Mouse (Mus musculus): ENCODE measurements at regions not wholly inside any gene's neighbourhood (a gene's known extent, or its start where the extent isn't known, plus 50 kb on each side); places are given as distances from the start of the nearest gene placed in this dataset.
"Not testable (repeated sequence)": the region's sequence is repeated elsewhere in the genome, so short reads cannot be mapped to it uniquely, and the experiment has no call there.

- not testable (repeated sequence) for ATAC-seq (ENCODE audit: low FRiP score); H3K27ac ChIP-seq
- 59% methylated on average over 1 of the region's 1 CpGs for WGBS
Observed at GRCm38 (mm10) chr17:93067850-93068249, 131.0 kb upstream of the Adcyap1 start.

GRCm38 (mm10) chr17:93068489-93068888 is 130.3 kb upstream of the Adcyap1 start:
- 51% methylated on average over 4 of the region's 4 CpGs for WGBS
- H3K4me2 ChIP-seq, result no peak overlapping the region
- no peaks in the 10 kb centered on the region for H3K4me1 ChIP-seq (replicated peaks)
- no peaks in the 10 kb centered on the region for H3K27me3 ChIP-seq
- H3K36me3 ChIP-seq, result no peaks in the 10 kb centered on the region
- H3K9me3 ChIP-seq, result no peaks in the 10 kb centered on the region
- no peak overlapping the region for H3K9ac ChIP-seq
- no peak for ATAC-seq (ENCODE audit: low FRiP score)
- H3K27ac ChIP-seq, result no peak overlapping the region
- H3K4me3 ChIP-seq, result no peak overlapping the region

More at GRCm38 (mm10) chr17:93067850-93068249, 131.0 kb upstream of the Adcyap1 start:
- H3K27me3 ChIP-seq; H3K9ac ChIP-seq; H3K36me3 ChIP-seq; H3K4me3 ChIP-seq; H3K4me1 ChIP-seq (replicated peaks); H3K4me2 ChIP-seq; H3K9me3 ChIP-seq: not testable (repeated sequence)

- no peak overlapping the region for H3K4me3 ChIP-seq
- no peaks in the 10 kb centered on the region for H3K9me3 ChIP-seq
- H3K4me1 ChIP-seq (replicated peaks), result no peaks in the 10 kb centered on the region
- H3K4me2 ChIP-seq, result no peak overlapping the region
- H3K9ac ChIP-seq, result no peak overlapping the region
- no peak for ATAC-seq (ENCODE audit: low FRiP score)
- H3K27ac ChIP-seq, result no peak overlapping the region
- H3K27me3 ChIP-seq, result no peaks in the 10 kb centered on the region
- no peaks in the 10 kb centered on the region for H3K36me3 ChIP-seq
- WGBS, result 69% methylated on average over 1 of the region's 1 CpGs
Observed at GRCm38 (mm10) chr17:93084048-93084447, 114.8 kb upstream of the Adcyap1 start.

- no peaks in the 10 kb centered on the region for H3K4me1 ChIP-seq (replicated peaks)
- H3K4me3 ChIP-seq, result no peak overlapping the region
- ATAC-seq (ENCODE audit: low FRiP score), result no peak
Observed at GRCm38 (mm10) chr17:93104516-93104915, 94.3 kb upstream of the Adcyap1 start.

GRCm38 (mm10) chr17:93140003-93140402 is 58.8 kb upstream of the Adcyap1 start:
- WGBS, result 74% methylated on average over 1 of the region's 1 CpGs
- no peak for ATAC-seq (ENCODE audit: low FRiP score)
- Histone ChIP-seq H3K27me3 (no peaks in the 10 kb centered on the region), H3K4me1 (replicated peaks) (no peaks in the 10 kb centered on the region), H3K9me3 (no peaks in the 10 kb centered on the region), H3K36me3 (no peaks in the 10 kb centered on the region), H3K4me3 (no peak overlapping the region), H3K9ac (no peak overlapping the region), H3K4me2 (no peak overlapping the region), H3K27ac (no peak overlapping the region)

More at GRCm38 (mm10) chr17:93104516-93104915, 94.3 kb upstream of the Adcyap1 start:
- H3K9ac ChIP-seq, result no peak overlapping the region
- H3K9me3 ChIP-seq, result no peaks in the 10 kb centered on the region
- H3K36me3 ChIP-seq, result no peaks in the 10 kb centered on the region
- H3K27me3 ChIP-seq, result no peaks in the 10 kb centered on the region
- no peak overlapping the region for H3K27ac ChIP-seq
- H3K4me2 ChIP-seq, result no peak overlapping the region

- 24% methylated on average over 3 of the region's 3 CpGs for WGBS
- H3K9ac ChIP-seq, result no peak overlapping the region
- H3K36me3 ChIP-seq, result no peaks in the 10 kb centered on the region
- H3K27ac ChIP-seq, result no peak overlapping the region
- no peak overlapping the region for H3K4me3 ChIP-seq
- peak; percentile 49; the same call in 1 of the 2 replicates for ATAC-seq (ENCODE audit: low FRiP score)
- no peaks in the 10 kb centered on the region for H3K4me1 ChIP-seq (replicated peaks)
- no peaks in the 10 kb centered on the region for H3K27me3 ChIP-seq
- no peaks in the 10 kb centered on the region for H3K9me3 ChIP-seq
- no peak overlapping the region for H3K4me2 ChIP-seq
Observed at GRCm38 (mm10) chr17:93141125-93141524, 57.7 kb upstream of the Adcyap1 start.
